Mouse (Mus musculus) Patski (cell line): ENCODE measurements around the gene Calr4. TPM values are rescaled to one million over a fixed set of nuclear protein-coding genes. Genes with fewer than 3 reads are reported as not detected.

Experiments used
- ATAC-seq: fragments of 100-300 bp; one replicate; pipeline ENCODE4 v1.8.0; 2021
- CTCF ChIA-PET: fragments of 350-600 bp; sonication (Branson Sonifier 250); formaldehyde crosslinking; loops from one replicate; lab custom pipeline; 2022; ENCODE audit warnings: inconsistent platforms; lab: Charles Lee
- POLR2A ChIA-PET: fragments of 350-600 bp; sonication (Branson Sonifier 250); formaldehyde crosslinking; loops from one replicate; lab custom pipeline; 2022; ENCODE audit warnings: antibody characterized with exemption, inconsistent platforms; lab: Charles Lee
- DNase-seq: peaks from one replicate; pipeline ENCODE4 v3.0.0-alpha.2; 2011; ENCODE audit warnings: low read depth, low spot score
- H3K27me3 ChIP-seq: fragments of 371-371 bp; one replicate; pipeline ENCODE4 v1.5.1; 2021
- CTCF ChIP-seq: fragments of 100-300 bp; IDR thresholded peaks from one replicate; pipeline ENCODE4 v1.5.1; 2021
- in situ Hi-C: fragments of 300-500 bp; cut with MboI; formaldehyde crosslinking; loops from 3 replicates; pipeline ENCODE4 v1.11.1; 2018; ENCODE audit warnings: low pct_unique_long_range_greater_than_20kb, mixed read lengths
- polyA plus RNA-seq: library from polyadenylated mRNA; unstranded; gene quantifications from one replicate; pipeline ENCODE4 v1.2.3, GENCODE M21; 2021

Gene Calr4
- polyA plus RNA-seq, 1 experiment from 2014 or later: not detected

DNA sequence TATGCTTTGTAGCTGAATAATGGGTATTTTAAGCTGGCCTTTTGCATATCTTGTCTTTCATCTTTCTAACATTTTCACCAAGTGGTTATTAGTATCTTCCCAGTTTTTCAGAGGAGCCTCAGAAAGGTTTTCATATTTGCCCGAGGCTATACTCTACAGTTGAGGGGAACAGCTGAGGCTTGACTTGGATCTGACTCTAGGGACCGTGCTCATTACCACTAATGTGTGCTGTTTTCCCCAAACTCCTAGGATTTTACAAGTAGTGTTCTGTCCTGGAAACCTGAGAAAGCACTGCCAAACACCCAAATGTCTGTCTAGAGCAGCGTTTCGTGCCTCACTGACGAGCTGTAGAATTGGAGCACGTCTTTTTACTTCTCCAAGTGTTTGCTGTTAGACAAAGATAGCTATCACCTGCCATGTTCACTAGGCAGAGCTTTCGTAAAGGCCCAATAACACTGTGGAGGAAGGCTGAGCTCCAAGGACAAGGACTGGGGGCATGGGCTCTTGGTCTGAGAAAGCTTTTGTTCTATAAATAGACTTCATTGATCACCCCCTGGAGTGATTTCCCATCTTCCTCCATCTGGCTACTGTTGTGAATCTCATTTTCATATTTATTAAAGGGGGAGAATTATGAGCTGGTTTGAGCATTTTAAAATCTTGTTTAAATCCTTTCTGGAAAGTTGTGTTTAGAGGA, 2.0 kb downstream of the Calr4 start:
- CTCF ChIA-PET: interaction anchor here (1.0 kb wide), 1 partner anchor 17 kb away, joined by 3 read pairs; no protein-coding TSS in a partner anchor
- no peaks in the 10 kb centered on the region for H3K27me3 ChIP-seq
- DNase-seq (no peak), ATAC-seq (no peak)
- no peak for TF ChIP-seq CTCF
- in situ Hi-C loops: no loop called here
- POLR2A ChIA-PET: no interaction called here

- in situ Hi-C loops: no loop called here
- no peak for ATAC-seq
- POLR2A ChIA-PET: no interaction called here
- no peaks in the 10 kb centered on the region for H3K27me3 ChIP-seq
- CTCF ChIA-PET: no interaction called here
- DNase-seq: no peak
- no peak for TF ChIP-seq CTCF
Measured at GRCm38 (mm10) chr4:109238428-109239268, 4.4 kb downstream of the Calr4 start.

DNA sequence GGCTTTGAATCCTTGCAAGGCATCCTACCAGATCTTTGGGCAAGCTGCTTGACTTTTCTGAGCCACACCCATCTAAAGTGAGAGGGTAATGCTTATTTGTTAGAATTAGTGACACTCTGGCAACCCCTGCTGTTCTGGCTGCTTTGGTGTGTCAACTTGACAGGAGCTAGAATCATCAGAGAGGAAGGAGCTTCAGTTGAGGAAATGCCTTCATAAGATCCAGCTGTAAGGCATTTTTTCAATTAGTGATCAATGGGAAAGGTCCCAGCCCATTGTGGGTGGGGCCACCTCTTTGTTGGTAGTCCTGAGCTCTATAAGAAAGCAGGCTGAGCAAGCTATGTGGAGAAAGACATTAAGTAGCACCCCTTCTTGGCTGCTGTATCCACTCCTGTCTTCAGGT, 6.9 kb downstream of the Calr4 start:
- no peaks in the 10 kb centered on the region for H3K27me3 ChIP-seq
- ChIA-PET POLR2A (no interaction called here), CTCF (interaction anchor here (1.3 to 1.5 kb wide), 2 partner anchors 11 to 31 kb away, joined by 3 to 4 read pairs; no protein-coding TSS in a partner anchor)
- no peak for TF ChIP-seq CTCF
- in situ Hi-C loops: no loop called here
- ATAC-seq: no peak
- no peak for DNase-seq

DNA sequence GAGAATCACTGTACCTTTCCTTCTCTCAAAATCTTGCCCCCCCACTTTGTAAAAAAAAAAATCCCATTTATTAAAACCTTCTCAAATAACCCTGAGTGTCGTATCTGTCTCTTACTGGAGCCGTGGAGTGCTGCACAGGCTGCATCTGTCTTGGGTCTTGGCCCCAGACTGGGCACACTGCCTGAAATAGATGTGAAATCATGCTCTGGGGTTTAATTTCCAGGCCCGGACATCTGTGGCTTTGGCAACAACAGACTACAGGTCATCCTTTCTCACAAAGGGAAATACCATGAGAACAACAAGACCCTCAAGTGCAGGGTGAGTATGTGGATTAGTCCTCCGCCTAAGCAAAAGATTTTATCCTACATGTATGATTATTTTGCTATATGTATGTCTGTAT, 7.6 kb downstream of the Calr4 start:
- in situ Hi-C loops: no loop called here
- DNase-seq (peak; percentile 34), ATAC-seq (no peak)
- H3K27me3 ChIP-seq: no peaks in the 10 kb centered on the region
- ChIA-PET CTCF (no interaction called here), POLR2A (no interaction called here)
- no peak for TF ChIP-seq CTCF

DNA sequence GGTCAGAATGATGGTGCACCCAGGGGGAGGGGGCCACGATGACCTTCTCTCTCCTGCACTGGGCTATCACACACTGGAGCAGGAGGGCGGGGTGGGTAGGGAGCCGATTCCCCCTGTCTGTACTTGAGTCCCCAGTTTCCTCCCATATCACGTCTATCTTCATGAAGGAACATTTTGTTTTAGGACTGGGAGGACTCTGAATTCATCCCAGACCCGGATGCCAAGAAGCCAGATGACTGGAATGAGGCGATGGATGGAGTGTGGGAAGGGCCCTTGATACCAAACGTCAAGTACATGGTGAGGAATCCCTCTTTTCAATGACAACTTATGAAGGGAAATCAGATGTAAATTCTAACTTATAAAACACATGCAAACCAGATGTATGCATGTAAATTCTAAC, 10.2 kb downstream of the Calr4 start:
- TF ChIP-seq CTCF: no peak
- CTCF ChIA-PET: no interaction called here
- no peaks in the 10 kb centered on the region for H3K27me3 ChIP-seq
- POLR2A ChIA-PET: no interaction called here
- in situ Hi-C loops: no loop called here
- no peak for DNase-seq
- no peak for ATAC-seq

GRCm38 (mm10) chr4:109245016-109245620, 10.8 kb downstream of the Calr4 start:
- no peak for TF ChIP-seq CTCF
- DNase-seq (no peak), ATAC-seq (no peak)
- POLR2A ChIA-PET: no interaction called here
- H3K27me3 ChIP-seq: no peaks in the 10 kb centered on the region
- in situ Hi-C loops: no loop called here
- CTCF ChIA-PET: no interaction called here

DNA sequence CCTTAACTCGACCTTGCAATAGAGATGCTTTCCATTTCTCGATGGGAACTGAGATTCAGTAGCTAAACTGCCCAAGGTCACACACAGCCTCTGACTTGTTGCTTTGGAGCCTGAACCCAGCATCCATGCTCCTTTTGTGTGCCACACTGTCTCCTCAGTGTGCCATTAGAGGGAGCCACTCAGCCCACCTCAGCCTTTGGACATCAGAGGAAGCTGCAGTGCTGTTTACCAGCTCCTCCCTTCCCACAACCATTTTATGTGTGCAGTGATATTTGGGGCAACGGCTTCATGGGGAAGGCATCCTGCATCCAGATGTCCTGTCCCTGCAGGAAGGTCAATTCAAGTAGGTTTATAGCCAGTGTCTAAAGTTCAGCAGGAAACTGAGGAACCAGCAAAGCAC, 17.3 kb downstream of the Calr4 start:
- TF ChIP-seq CTCF: peak; percentile 50
- no peak for ATAC-seq
- ChIA-PET POLR2A (no interaction called here), CTCF (interaction anchor here (0.7 to 1.3 kb wide), 4 partner anchors 10 to 43 kb away, joined by 3 to 5 read pairs (median 4); no protein-coding TSS in a partner anchor)
- H3K27me3 ChIP-seq: no peaks in the 10 kb centered on the region
- in situ Hi-C loops: no loop called here
- DNase-seq: no peak

DNA sequence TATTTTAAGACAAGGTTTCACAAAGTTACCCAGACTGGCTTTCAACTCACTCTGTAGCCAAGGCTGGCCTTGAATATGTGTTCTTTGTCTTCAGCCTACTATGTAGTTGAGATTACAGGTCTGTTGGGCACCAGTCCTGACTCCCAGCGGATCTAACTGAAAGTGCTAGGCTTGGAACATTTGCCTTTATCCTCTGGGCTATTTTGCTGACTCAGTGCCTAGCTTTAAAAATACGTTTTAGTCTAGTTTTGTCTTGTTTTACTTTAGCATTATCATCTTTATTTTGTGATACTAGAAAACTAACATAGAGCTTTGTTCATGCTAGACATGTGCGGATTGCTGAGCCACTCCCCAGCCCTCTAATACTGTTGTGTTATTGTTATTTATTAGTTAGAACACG, 17.9 kb downstream of the Calr4 start:
- CTCF ChIA-PET: interaction anchor here (0.7 to 1.3 kb wide), 4 partner anchors 9 to 42 kb away, joined by 3 to 5 read pairs (median 4); no protein-coding TSS in a partner anchor
- DNase-seq (no peak), ATAC-seq (no peak)
- in situ Hi-C loops: no loop called here
- POLR2A ChIA-PET: no interaction called here
- no peaks in the 10 kb centered on the region for H3K27me3 ChIP-seq
- TF ChIP-seq CTCF: no peak

GRCm38 (mm10) chr4:109253664-109254151, 19.4 kb downstream of the Calr4 start:
- H3K27me3 ChIP-seq: no peaks in the 10 kb centered on the region
- no peak for TF ChIP-seq CTCF
- ATAC-seq: no peak
- in situ Hi-C loops: no loop called here
- CTCF ChIA-PET: no interaction called here
- POLR2A ChIA-PET: no interaction called here
- DNase-seq: no peak

DNA sequence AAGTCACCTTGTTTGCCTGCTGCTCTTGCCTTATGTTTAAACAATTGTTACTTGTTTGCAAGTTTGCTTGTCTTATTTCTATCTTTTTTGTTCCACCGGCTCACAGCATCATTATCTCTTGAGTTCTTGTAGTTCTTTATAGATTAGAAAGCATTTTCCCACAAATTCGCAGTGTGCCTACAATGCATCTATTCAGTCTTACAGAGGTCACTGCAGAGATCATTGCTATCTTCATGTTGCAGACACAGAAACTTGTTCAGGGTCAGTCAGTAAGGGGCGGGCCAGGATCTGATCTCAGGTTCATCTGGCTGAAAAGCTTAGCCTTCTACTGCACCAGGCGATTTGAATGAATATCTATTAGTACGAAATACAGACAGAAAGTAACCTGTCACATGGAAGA, 20.2 kb downstream of the Calr4 start:
- H3K27me3 ChIP-seq: no peaks in the 10 kb centered on the region
- no peak for TF ChIP-seq CTCF
- POLR2A ChIA-PET: no interaction called here
- no peak for DNase-seq
- CTCF ChIA-PET: interaction anchor here (0.9 kb wide), 1 partner anchor 18 kb away, joined by 3 read pairs; no protein-coding TSS in a partner anchor
- no peak for ATAC-seq
- in situ Hi-C loops: no loop called here
